Mouse (Mus musculus) intestine, postnatal 0 days (tissue): ENCODE data around the gene Tmcc3. TPM values are rescaled to one million over a fixed set of nuclear protein-coding genes. Genes with fewer than 3 reads are reported as not detected.

Experiments used
- ATAC-seq: fragments of 200-750 bp; cut with Nextera tagmentation; 2 replicates; pipeline ENCODE4 v1.8.0; 2017; ENCODE audit warnings: mild to moderate bottlenecking, moderate TSS enrichment, moderate library complexity
- H3K27ac ChIP-seq: fragments of 300-500 bp; sonication (generic); 2 replicates; pipeline ENCODE4 v1.5.1; 2014; ENCODE audit warnings: mild to moderate bottlenecking, low read depth, low read length, moderate library complexity
- H3K27me3 ChIP-seq: fragments of 300-500 bp; sonication (generic); replicated peaks from 2 replicates; pipeline ENCODE4 v1.6.1; 2014; ENCODE audit warnings: low read length, mixed read lengths; ENCODE audit not compliant: control insufficient read depth, insufficient read depth
- H3K36me3 ChIP-seq: fragments of 300-500 bp; sonication (generic); 2 replicates; pipeline ENCODE4 v1.6.1; 2014; ENCODE audit warnings: mild to moderate bottlenecking, moderate library complexity; ENCODE audit not compliant: control insufficient read depth, insufficient read depth
- H3K4me1 ChIP-seq: fragments of 300-500 bp; sonication (generic); replicated peaks from 2 replicates; pipeline ENCODE4 v1.6.1; 2014; ENCODE audit warnings: antibody characterized with exemption, low read length, mixed read lengths; ENCODE audit not compliant: control insufficient read depth, insufficient read depth
- H3K4me2 ChIP-seq: fragments of 300-500 bp; sonication (generic); replicated peaks from 2 replicates; pipeline ENCODE4 v1.6.1; 2014; ENCODE audit warnings: low read depth, mild to moderate bottlenecking, moderate library complexity
- H3K4me3 ChIP-seq: fragments of 300-500 bp; sonication (generic); 2 replicates; pipeline ENCODE4 v1.5.1; 2014; ENCODE audit warnings: low read depth, low read length
- H3K9ac ChIP-seq: fragments of 300-500 bp; sonication (generic); 2 replicates; pipeline ENCODE4 v1.6.1; 2014; ENCODE audit warnings: mild to moderate bottlenecking, low read depth, low read length
- H3K9me3 ChIP-seq: fragments of 300-500 bp; sonication (generic); 2 replicates; pipeline ENCODE4 v1.6.1; 2016; ENCODE audit warnings: mixed run types; ENCODE audit not compliant: control insufficient read depth
- CTCF ChIP-seq: sonication (generic); IDR thresholded peaks from 2 replicates; pipeline ENCODE4 v1.5.1; 2016; ENCODE audit warnings: low read depth, mild to moderate bottlenecking, control low read depth, antibody characterized with exemption, moderate library complexity
- whole genome bisulfite sequencing: fragments of 180-500 bp; shearing (Covaris S2); extraction: QIAGEN DNeasy Blood & Tissue Kit; methylation state at CpG from one replicate; pipeline ENCODE4 v1.1.7; 2014; 5-methylcytosine and 5-hydroxymethylcytosine counted together
- polyA plus RNA-seq: library from polyadenylated mRNA; unstranded; fragments of >200 nt; fragmentation: Nextera tagmentation; extraction: Ambion mirVana; gene quantifications from 2 replicates; pipeline ENCODE4 v1.2.1, GENCODE M21; 2015

Gene Tmcc3
- polyA plus RNA-seq, 1 experiment from 2014 or later, result 10.0 TPM

DNA sequence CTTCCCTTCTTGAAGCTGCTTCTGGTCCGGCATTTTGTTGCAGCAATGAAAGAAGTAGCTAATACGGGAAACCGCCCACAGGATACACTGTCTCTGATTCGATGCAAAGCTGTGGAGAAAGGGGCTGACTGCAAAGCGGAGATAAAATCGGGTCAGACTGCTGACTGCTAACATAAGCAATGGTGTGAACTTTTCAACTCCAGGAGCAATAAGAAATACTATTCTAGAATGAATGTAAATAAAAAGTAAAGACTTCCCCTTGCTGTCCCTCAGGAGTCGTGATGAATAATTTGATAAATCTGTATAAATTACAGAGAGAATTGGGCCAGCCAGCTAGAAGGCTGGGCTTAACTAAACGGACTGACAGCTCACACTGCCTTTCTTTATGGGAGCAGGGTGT lies 139.0 kb downstream of the Tmcc3 start:
- no peak overlapping the region for H3K4me3 ChIP-seq
- TF ChIP-seq CTCF, result no peak
- no peak overlapping the region for H3K27ac ChIP-seq
- H3K27me3 ChIP-seq, result no peaks in the 10 kb centered on the region
- ATAC-seq, result no peak
- 27% methylated on average over 8 of the region's 8 CpGs for WGBS
- no peaks in the 10 kb centered on the region for H3K9me3 ChIP-seq
- H3K9ac ChIP-seq, result no peak overlapping the region
- H3K4me2 ChIP-seq, result no peak overlapping the region
- H3K4me1 ChIP-seq, result no peaks in the 10 kb centered on the region
- H3K36me3 ChIP-seq, result no peaks in the 10 kb centered on the region

DNA sequence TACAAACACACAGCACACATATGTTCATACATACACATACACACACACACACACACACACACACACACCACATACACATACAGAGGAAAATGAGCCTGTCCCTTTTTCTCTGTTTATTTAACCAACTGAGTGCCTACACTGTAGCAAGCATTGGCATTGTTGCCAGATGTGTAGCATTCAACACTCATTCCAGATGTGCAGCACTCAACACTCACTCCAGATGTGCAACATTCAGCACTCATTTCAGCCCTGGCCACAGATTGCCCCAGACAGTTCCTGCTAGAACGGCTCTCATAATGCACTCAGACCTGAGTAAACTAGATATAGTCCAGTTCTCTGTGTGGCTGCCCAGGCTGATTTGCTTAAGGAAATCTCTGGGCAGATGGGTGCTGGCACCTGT lies 145.7 kb downstream of the Tmcc3 start:
- H3K4me1 ChIP-seq, result peaks cover 6% of the 10 kb centered on the region; the same call in 1 of the 2 replicates
- no peak for ATAC-seq
- 48% methylated on average over 1 of the region's 1 CpGs for WGBS
- no peak overlapping the region for H3K4me3 ChIP-seq
- no peak overlapping the region for H3K27ac ChIP-seq
- H3K27me3 ChIP-seq, result no peaks in the 10 kb centered on the region
- H3K36me3 ChIP-seq, result no peaks in the 10 kb centered on the region
- no peak overlapping the region for H3K9ac ChIP-seq
- H3K9me3 ChIP-seq, result no peaks in the 10 kb centered on the region
- TF ChIP-seq CTCF, result no peak
- H3K4me2 ChIP-seq, result no peak overlapping the region

DNA sequence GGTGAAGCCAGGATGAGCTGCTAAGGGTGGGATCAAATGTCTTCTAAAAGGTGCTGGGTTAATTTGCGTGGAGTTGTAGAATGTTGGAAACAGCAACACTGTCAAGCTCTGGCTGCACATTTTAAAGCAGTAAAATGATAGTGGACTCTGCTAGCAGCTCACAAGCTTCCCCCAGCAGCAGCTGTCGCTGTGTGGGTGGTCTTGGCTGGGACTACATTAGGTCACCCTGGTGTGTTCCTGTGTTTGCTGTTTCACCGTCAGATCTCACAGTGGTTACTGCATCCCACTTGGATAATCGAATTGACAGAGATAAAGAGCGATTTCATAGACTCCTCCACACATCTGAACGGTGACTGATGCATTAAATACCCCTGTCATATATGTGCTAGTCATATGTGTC lies 146.9 kb downstream of the Tmcc3 start:
- Histone ChIP-seq H3K9me3 (no peaks in the 10 kb centered on the region), H3K27ac (no peak overlapping the region), H3K27me3 (no peaks in the 10 kb centered on the region), H3K4me2 (no peak overlapping the region), H3K4me1 (peaks cover 6% of the 10 kb centered on the region; the same call in 1 of the 2 replicates), H3K36me3 (no peaks in the 10 kb centered on the region), H3K9ac (no peak overlapping the region), H3K4me3 (no peak overlapping the region)
- ATAC-seq, result no peak
- 46% methylated on average over 6 of the region's 6 CpGs for WGBS
- TF ChIP-seq CTCF, result no peak

DNA sequence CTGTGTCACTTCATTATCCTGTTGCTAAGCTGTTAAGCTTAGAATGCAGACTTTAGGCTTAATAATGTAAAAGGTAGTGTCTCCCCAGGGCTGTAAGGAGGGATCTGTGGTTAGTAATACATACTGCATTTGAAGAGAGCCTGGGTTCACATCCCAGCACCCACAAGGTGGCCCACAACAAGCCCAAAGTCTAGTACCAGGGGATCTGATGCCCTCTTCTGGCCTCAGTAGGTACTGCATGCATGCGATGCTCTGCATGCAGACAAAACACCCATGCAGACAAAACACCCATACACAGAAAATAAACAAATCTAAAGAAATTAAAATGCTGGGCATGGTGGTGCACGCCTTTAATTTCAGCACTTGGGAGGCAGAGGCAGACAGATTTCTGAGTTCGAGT lies 149.6 kb downstream of the Tmcc3 start:
- no peak overlapping the region for H3K4me3 ChIP-seq
- no peaks in the 10 kb centered on the region for H3K27me3 ChIP-seq
- peak; percentile 70 for TF ChIP-seq CTCF
- no peak overlapping the region for H3K9ac ChIP-seq
- WGBS, result 90% methylated on average over 3 of the region's 3 CpGs
- no peak overlapping the region for H3K4me2 ChIP-seq
- no peak for ATAC-seq
- H3K36me3 ChIP-seq, result no peaks in the 10 kb centered on the region
- no peaks in the 10 kb centered on the region for H3K9me3 ChIP-seq
- peaks cover 6% of the 10 kb centered on the region; the same call in 1 of the 2 replicates for H3K4me1 ChIP-seq
- no peak overlapping the region for H3K27ac ChIP-seq

DNA sequence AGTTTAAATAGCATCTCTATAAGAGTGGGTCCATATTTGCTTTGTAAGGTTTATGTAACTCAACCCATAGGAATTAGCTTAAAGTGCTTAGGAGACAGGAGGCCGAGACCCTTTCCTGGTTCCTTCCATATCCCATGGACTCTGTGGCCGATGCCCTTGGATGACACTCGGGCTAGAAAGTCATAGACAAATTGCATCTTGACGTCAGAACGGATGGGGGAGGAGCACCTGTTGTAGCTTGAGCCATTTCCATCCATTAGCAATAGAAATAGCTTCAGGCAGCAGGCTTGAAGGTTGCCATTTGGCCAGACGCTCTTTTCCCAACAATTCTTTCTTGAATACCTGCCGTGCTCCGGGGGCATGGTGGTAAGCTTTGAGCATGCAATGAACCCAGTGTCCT lies 150.1 kb downstream of the Tmcc3 start:
- H3K27me3 ChIP-seq, result no peaks in the 10 kb centered on the region
- H3K27ac ChIP-seq, result no peak overlapping the region
- no peak overlapping the region for H3K4me3 ChIP-seq
- H3K36me3 ChIP-seq, result no peaks in the 10 kb centered on the region
- H3K9ac ChIP-seq, result no peak overlapping the region
- WGBS, result 82% methylated on average over 8 of the region's 8 CpGs
- peaks cover 6% of the 10 kb centered on the region; the same call in 1 of the 2 replicates for H3K4me1 ChIP-seq
- no peaks in the 10 kb centered on the region for H3K9me3 ChIP-seq
- no peak for TF ChIP-seq CTCF
- H3K4me2 ChIP-seq, result no peak overlapping the region
- ATAC-seq, result no peak

DNA sequence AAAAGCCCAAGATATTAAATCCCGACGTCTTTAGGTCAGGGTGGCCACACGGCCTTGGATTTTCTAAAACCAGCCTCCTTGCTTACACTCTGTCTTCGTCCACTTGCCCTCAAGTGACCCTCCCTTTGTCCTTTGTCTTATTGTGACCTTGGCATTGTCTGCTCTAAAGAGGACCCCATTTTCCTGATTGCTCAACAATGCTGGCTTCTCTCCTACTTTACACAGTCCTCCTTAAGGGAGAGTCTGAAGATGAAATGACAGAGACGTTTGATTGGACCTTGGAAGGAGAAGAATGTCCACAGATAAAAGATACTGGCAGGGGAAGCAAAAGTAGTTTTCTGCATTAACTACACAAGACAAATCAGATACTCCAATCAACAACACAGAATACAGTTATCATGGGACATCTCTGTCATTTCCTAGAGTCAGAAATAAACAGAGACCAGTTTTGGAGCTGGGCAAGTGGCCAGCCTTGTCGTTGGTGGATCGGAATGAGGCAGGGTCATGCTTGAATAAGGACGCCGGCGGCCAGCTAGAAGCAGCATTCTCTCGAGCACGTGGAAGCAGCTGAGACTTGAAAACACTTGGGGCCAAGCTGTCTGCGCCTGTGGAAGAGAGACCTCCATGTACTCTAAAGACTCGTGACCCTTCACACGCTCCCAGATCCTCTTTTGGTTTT lies 150.8 kb downstream of the Tmcc3 start:
- Histone ChIP-seq H3K4me2 (no peak overlapping the region), H3K36me3 (no peaks in the 10 kb centered on the region), H3K4me3 (no peak overlapping the region), H3K27me3 (no peaks in the 10 kb centered on the region), H3K9ac (no peak overlapping the region), H3K9me3 (no peaks in the 10 kb centered on the region), H3K4me1 (peaks cover 6% of the 10 kb centered on the region; the same call in 1 of the 2 replicates), H3K27ac (no peak overlapping the region)
- 0 out of 2 replicates have a peak, but pooled peaks have one; percentile 16 for ATAC-seq
- no peak for TF ChIP-seq CTCF
- WGBS, result 54% methylated on average over 15 of the region's 15 CpGs
